Mouse (Mus musculus) liver, postnatal 0 days (tissue): ENCODE data around the gene Kcnj9.

ENCODE experiments used
- CTCF ChIP-seq: sonication (generic); IDR thresholded peaks from 2 replicates; pipeline ENCODE4 v1.5.1; 2016; ENCODE audit warnings: antibody characterized with exemption, low read depth
- EP300 ChIP-seq: IDR thresholded peaks from 2 replicates; pipeline ENCODE4 v1.6.1; 2016; ENCODE audit warnings: antibody characterized with exemption, low read depth, mild to moderate bottlenecking

DNA sequence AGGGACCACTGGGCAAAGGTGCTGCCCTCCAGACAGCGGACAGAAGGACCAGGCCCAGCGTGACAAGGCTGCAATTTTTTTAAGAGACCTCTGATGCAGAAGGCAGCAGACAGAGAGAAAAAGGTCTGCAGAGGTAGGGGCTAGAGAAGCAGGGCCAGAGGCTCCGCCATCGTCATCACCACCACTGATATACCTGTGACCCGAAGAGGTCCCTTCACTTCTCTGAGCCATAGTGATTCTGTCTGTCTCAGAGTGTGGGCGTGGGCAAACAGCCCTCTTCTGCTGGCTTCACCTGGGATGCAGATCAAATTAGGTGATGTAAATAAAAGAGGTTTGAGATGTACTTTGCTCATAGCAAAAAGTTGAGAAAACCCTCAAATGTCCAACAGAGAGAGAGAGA is 498 bp upstream of the Kcnj9 start:
- TF ChIP-seq CTCF = no peak
- TF ChIP-seq EP300 = no peak
